ENCODE assay signal across 17 mouse cellular contexts in genomic region chr5:5208016-5208415, GRCm38 (mm10).
DNase-seq lines count a peak whose midpoint lies in the region; ATAC-seq and TF ChIP-seq lines count a peak whose summit lies in the region.
"Had no signal": no experiment of that assay in that cellular context is flagged by ENCODE, and none has a peak within 500 bp of the region (broad histone marks: within the 10 kb centered on the region; RNA-seq: fewer than 3 reads in every experiment).

No protein-coding gene starts in this region.

- no peak overlapping the region for H3K9ac ChIP-seq in heart, embryonic 11.5 days (ENCODE audit: low read depth, low read length)
- H3K9ac ChIP-seq: embryonic facial prominence, embryonic 12.5 days; liver, embryonic 12.5 days; lung, embryonic 15.5 days; neural tube, embryonic 13.5 days had no signal

- intact Hi-C loops in left cerebral cortex, postnatal 36 days (cut with DNase I) = no loop called here

- H3K4me3 ChIP-seq in heart, embryonic 11.5 days (ENCODE audit: low read depth, low read length) = no peak overlapping the region
- no peak overlapping the region for H3K4me3 ChIP-seq in lung, adult 2 months (replicated peaks; ENCODE audit: extremely low read depth, low read depth, low read length)
- H3K4me3 ChIP-seq in kidney, adult 2 months (ENCODE audit: insufficient read depth, low read depth, low read length) = no peak overlapping the region
- H3K4me3 ChIP-seq: embryonic facial prominence, embryonic 12.5 days; liver, embryonic 12.5 days; lung, embryonic 15.5 days; neural tube, embryonic 13.5 days had no signal

- H3K4me2 ChIP-seq in heart, embryonic 11.5 days = no peak overlapping the region
- H3K4me2 ChIP-seq: embryonic facial prominence, embryonic 12.5 days; liver, embryonic 12.5 days; lung, embryonic 15.5 days; neural tube, embryonic 13.5 days had no signal

- TF ChIP-seq POLR2A in lung, adult 2 months (IDR thresholded peaks at IDR 0.05; ENCODE audit: borderline replicate concordance, extremely low read depth, low read depth, low read length) = no peak
- TF ChIP-seq POLR2A in kidney, adult 2 months (IDR thresholded peaks at IDR 0.05; ENCODE audit: low read depth, low read length) = no peak

- no peaks in the 10 kb centered on the region for H3K9me3 ChIP-seq in heart, embryonic 11.5 days (replicated peaks; ENCODE audit: control insufficient read depth, low read length)
- H3K9me3 ChIP-seq: embryonic facial prominence, embryonic 12.5 days; liver, embryonic 12.5 days; lung, embryonic 15.5 days; neural tube, embryonic 13.5 days had no signal

- no peaks in the 10 kb centered on the region for H3K27me3 ChIP-seq in heart, embryonic 11.5 days (ENCODE audit: control insufficient read depth, insufficient read depth, low read length)
- no peaks in the 10 kb centered on the region for H3K27me3 ChIP-seq in kidney, adult 2 months (replicated peaks; ENCODE audit: control insufficient read depth, insufficient read depth, low read length)
- H3K27me3 ChIP-seq: embryonic facial prominence, embryonic 12.5 days; lung, embryonic 15.5 days; neural tube, embryonic 13.5 days had no signal

- no peaks in the 10 kb centered on the region for H3K36me3 ChIP-seq in heart, embryonic 11.5 days (ENCODE audit: control insufficient read depth, insufficient read depth, low read length)
- H3K36me3 ChIP-seq in kidney, adult 2 months (ENCODE audit: control insufficient read depth, insufficient read depth, low read length) = no peaks in the 10 kb centered on the region
- H3K36me3 ChIP-seq: embryonic facial prominence, embryonic 12.5 days; liver, embryonic 12.5 days; lung, embryonic 15.5 days; neural tube, embryonic 13.5 days had no signal

- 78% methylated on average over 4 of the region's 4 CpGs for WGBS in heart, embryonic 11.5 days (ENCODE audit: insufficient replicate concordance)
- WGBS in lung, adult 2 months = 68% methylated on average over 4 of the region's 4 CpGs
- 84% methylated on average over 4 of the region's 4 CpGs for WGBS in kidney, adult 2 months

- peak overlapping the region; percentile 62 for H3K27ac ChIP-seq in heart, embryonic 11.5 days (ENCODE audit: low read depth, low read length)
- H3K27ac ChIP-seq in kidney, adult 2 months (ENCODE audit: insufficient read depth, low read depth, low read length) = no peak overlapping the region
- H3K27ac ChIP-seq: embryonic facial prominence, embryonic 12.5 days; liver, embryonic 12.5 days; lung, embryonic 15.5 days; neural tube, embryonic 13.5 days had no signal

- TF ChIP-seq CTCF in lung, adult 2 months (IDR thresholded peaks at IDR 0.05; ENCODE audit: insufficient read depth, low read length) = no peak
- TF ChIP-seq CTCF in kidney, adult 2 months (conservative IDR thresholded peaks at IDR 0.05; ENCODE audit: insufficient read depth, insufficient read length, low read depth, low read length) = no peak

- H3K4me1 ChIP-seq in heart, embryonic 11.5 days (ENCODE audit: control insufficient read depth, insufficient read depth, low read length) = peaks cover 20% of the 10 kb centered on the region
- peaks cover 12% of the 10 kb centered on the region for H3K4me1 ChIP-seq in lung, adult 2 months (ENCODE audit: control insufficient read depth, insufficient read depth, low read length)
- no peaks in the 10 kb centered on the region for H3K4me1 ChIP-seq in kidney, adult 2 months (ENCODE audit: control insufficient read depth, insufficient read depth, low read length)
- H3K4me1 ChIP-seq: embryonic facial prominence, embryonic 12.5 days had no signal

- ATAC-seq in heart, embryonic 11.5 days (replicated peaks; ENCODE audit: insufficient number of reproducible peaks, low FRiP score, low TSS enrichment) = no peak
- ATAC-seq: liver, embryonic 12.5 days had no signal

- DNase-seq in heart, adult 8-10 months (ENCODE audit: low spot score) = no peak
- peak; percentile 13 for DNase-seq in lung, adult 2 months
- no peak for DNase-seq in lung, postnatal 4 days
- DNase-seq in NIH3T3 (ENCODE audit: low read depth) = peak; percentile 43
- peak; percentile 46 for DNase-seq in lung, postnatal 36 days
- no peak for DNase-seq in kidney, adult 2 months
- no peak for DNase-seq in left cerebral cortex, postnatal 36 days (ENCODE audit: low spot score in 2 of 2)
- DNase-seq: cerebellum, adult 9-10 months; gastrocnemius, postnatal 25 days; kidney, adult 18-20 months; kidney, postnatal 14 days; right cerebral cortex, postnatal 4 days had no signal

Comparison
In these comparisons a context has a peak if more than half of its experiments do, and no peak if none do; other contexts are left out.
1. DNase-seq: peak in lung, adult 2 months (single experiment), NIH3T3 (single experiment) and lung, postnatal 36 days (single experiment); none in heart, adult 8-10 months (single experiment), lung, postnatal 4 days (0 of 2), kidney, adult 2 months (single experiment) and left cerebral cortex, postnatal 36 days (0 of 2).